Mouse (Mus musculus): ENCODE data around the gene Tenm3.

- no peak for TF ChIP-seq CTCF (IDR thresholded peaks at IDR 0.05; ENCODE audit: low read depth)
- TF ChIP-seq EP300 (IDR thresholded peaks at IDR 0.05; ENCODE audit: low read depth), result no peak
These were observed 298.1 kb downstream of the Tenm3 start for GRCm38 (mm10) chr8:48545631-48546030.
